Mouse (Mus musculus): ENCODE results near the gene Zfp655.
"Not testable (repeated sequence)": the region's sequence is repeated elsewhere in the genome, so short reads cannot be mapped to it uniquely, and the experiment has no call there.

Zfp655 gene

GRCm38 (mm10) chr5:145218671-145219070, 12.8 kb upstream of the Zfp655 start:
- in situ Hi-C loops (cut with MboI, MseI): loop anchor here (25.0 kb wide), 1 partner anchor 1569 kb away; the partner anchor contains the start of gene Usp12

- in situ Hi-C loops (cut with MboI, MseI): loop anchor here (25.0 kb wide), 1 partner anchor 1567 kb away; the partner anchor contains the start of gene Usp12
Observed at GRCm38 (mm10) chr5:145219981-145220380, 11.5 kb upstream of the Zfp655 start.

GRCm38 (mm10) chr5:145222840-145223239, 8.7 kb upstream of the Zfp655 start:
- in situ Hi-C loops (cut with MboI, MseI): loop anchor here (25.0 kb wide), 1 partner anchor 1564 kb away; the partner anchor contains the start of gene Usp12

- in situ Hi-C loops (cut with MboI, MseI): loop anchor here (25.0 kb wide), 1 partner anchor 1564 kb away; the partner anchor contains the start of gene Usp12
Observed at GRCm38 (mm10) chr5:145223395-145223794, 8.1 kb upstream of the Zfp655 start.

- in situ Hi-C loops (cut with MboI, MseI): no loop called here
Observed at GRCm38 (mm10) chr5:145226453-145226852, 5.1 kb upstream of the Zfp655 start.

GRCm38 (mm10) chr5:145229283-145229682, 2.2 kb upstream of the Zfp655 start:
- in situ Hi-C loops (cut with MboI, MseI): not testable (repeated sequence)

GRCm38 (mm10) chr5:145230641-145231040, 874 bp upstream of the Zfp655 start:
- in situ Hi-C loops (cut with MboI, MseI): loop anchor here (5.0 kb wide), 1 partner anchor 38 kb away; the partner anchor contains the start of gene Atp5j2

GRCm38 (mm10) chr5:145231893-145232411, 437 bp downstream of the Zfp655 start:
- in situ Hi-C loops (cut with MboI, MseI): loop anchor here (5.0 kb wide), 1 partner anchor 40 kb away; the partner anchor contains the start of gene Atp5j2

- in situ Hi-C loops (cut with MboI, MseI): loop anchor here (5.0 kb wide), 1 partner anchor 42 kb away; the partner anchor contains the start of gene Atp5j2
Observed at GRCm38 (mm10) chr5:145234636-145235035, 3.1 kb downstream of the Zfp655 start.

- in situ Hi-C loops (cut with MboI, MseI): no loop called here
Observed at GRCm38 (mm10) chr5:145249520-145249919, 18.0 kb downstream of the Zfp655 start.

GRCm38 (mm10) chr5:145273568-145273967, 42.1 kb downstream of the Zfp655 start:
- in situ Hi-C loops (cut with MboI, MseI): not testable (repeated sequence)

- in situ Hi-C loops (cut with MboI, MseI): no loop called here
Observed at GRCm38 (mm10) chr5:145279948-145280347, 48.4 kb downstream of the Zfp655 start.

GRCm38 (mm10) chr5:145280371-145281143, 49.0 kb downstream of the Zfp655 start, which contains the start of gene Zscan25:
TSS of gene Zscan25 (plus strand) at chr5:145280500.
- in situ Hi-C loops (cut with MboI, MseI): no loop called here

- in situ Hi-C loops (cut with MboI, MseI): no loop called here
Observed at GRCm38 (mm10) chr5:145288382-145288781, 56.9 kb downstream of the Zfp655 start.

GRCm38 (mm10) chr5:145290697-145291096, 59.2 kb downstream of the Zfp655 start:
- in situ Hi-C loops (cut with MboI, MseI): no loop called here

- in situ Hi-C loops (cut with MboI, MseI): no loop called here
Observed at GRCm38 (mm10) chr5:145292398-145292797, 60.9 kb downstream of the Zfp655 start.
